Mouse (Mus musculus): ENCODE measurements around the gene Oxa1l. TPM values are rescaled to one million over a fixed set of nuclear protein-coding genes. Genes with fewer than 3 reads are reported as not detected.
"Not testable (repeated sequence)": the region's sequence is repeated elsewhere in the genome, so short reads cannot be mapped to it uniquely, and the experiment has no call there.

Oxa1l gene
- polyA plus RNA-seq, 1 experiment from 2014 or later, result 44.2 TPM

- H3K36me3 ChIP-seq (ENCODE audit: control insufficient read depth, insufficient read depth, low read length), result no peaks in the 10 kb centered on the region
- no peaks in the 10 kb centered on the region for H3K27me3 ChIP-seq (ENCODE audit: control insufficient read depth, insufficient read depth, low read length)
- H3K9me3 ChIP-seq (ENCODE audit: control insufficient read depth, low read length), result no peaks in the 10 kb centered on the region
- H3K4me3 ChIP-seq (ENCODE audit: low read depth, low read length), result no peak overlapping the region
- WGBS, result 85% methylated on average over 8 of the region's 8 CpGs
- no peak overlapping the region for H3K4me2 ChIP-seq
- DNase-seq (ENCODE audit: low spot score, missing footprints), result no peak
- H3K4me1 ChIP-seq (ENCODE audit: control insufficient read depth, insufficient read depth, low read length), result no peaks in the 10 kb centered on the region
- no peak for ATAC-seq (ENCODE audit: low FRiP score)
- no peak overlapping the region for H3K9ac ChIP-seq (ENCODE audit: low read length)
- no peak overlapping the region for H3K27ac ChIP-seq (ENCODE audit: low read depth, low read length)
Observed at GRCm38 (mm10) chr14:54333452-54334189, 27.0 kb upstream of the Oxa1l start.

GRCm38 (mm10) chr14:54340836-54341235 lies 19.8 kb upstream of the Oxa1l start:
- no peak overlapping the region for H3K4me2 ChIP-seq
- H3K27ac ChIP-seq (ENCODE audit: low read depth, low read length), result no peak overlapping the region
- ATAC-seq (ENCODE audit: low FRiP score) (no peak), DNase-seq (ENCODE audit: low spot score, missing footprints) (no peak)
- no peaks in the 10 kb centered on the region for H3K36me3 ChIP-seq (ENCODE audit: control insufficient read depth, insufficient read depth, low read length)
- no peaks in the 10 kb centered on the region for H3K27me3 ChIP-seq (ENCODE audit: control insufficient read depth, insufficient read depth, low read length)
- no peaks in the 10 kb centered on the region for H3K4me1 ChIP-seq (ENCODE audit: control insufficient read depth, insufficient read depth, low read length)
- no peak overlapping the region for H3K9ac ChIP-seq (ENCODE audit: low read length)
- 57% methylated on average over 7 of the region's 7 CpGs for WGBS
- H3K9me3 ChIP-seq (ENCODE audit: control insufficient read depth, low read length), result no peaks in the 10 kb centered on the region
- H3K4me3 ChIP-seq (ENCODE audit: low read depth, low read length), result no peak overlapping the region

GRCm38 (mm10) chr14:54341807-54342206 lies 18.8 kb upstream of the Oxa1l start:
- not testable (repeated sequence) for H3K4me1 ChIP-seq (ENCODE audit: control insufficient read depth, insufficient read depth, low read length); DNase-seq (ENCODE audit: low spot score, missing footprints); H3K27me3 ChIP-seq (ENCODE audit: control insufficient read depth, insufficient read depth, low read length); H3K36me3 ChIP-seq (ENCODE audit: control insufficient read depth, insufficient read depth, low read length); H3K9me3 ChIP-seq (ENCODE audit: control insufficient read depth, low read length); H3K4me3 ChIP-seq (ENCODE audit: low read depth, low read length); H3K4me2 ChIP-seq; H3K9ac ChIP-seq (ENCODE audit: low read length); ATAC-seq (ENCODE audit: low FRiP score); H3K27ac ChIP-seq (ENCODE audit: low read depth, low read length)
- 35% methylated on average over 2 of the region's 2 CpGs for whole genome bisulfite sequencing

- H3K9ac ChIP-seq (ENCODE audit: low read length); H3K4me1 ChIP-seq (ENCODE audit: control insufficient read depth, insufficient read depth, low read length); H3K36me3 ChIP-seq (ENCODE audit: control insufficient read depth, insufficient read depth, low read length); DNase-seq (ENCODE audit: low spot score, missing footprints); H3K27ac ChIP-seq (ENCODE audit: low read depth, low read length); H3K27me3 ChIP-seq (ENCODE audit: control insufficient read depth, insufficient read depth, low read length); ATAC-seq (ENCODE audit: low FRiP score); H3K9me3 ChIP-seq (ENCODE audit: control insufficient read depth, low read length); H3K4me2 ChIP-seq; H3K4me3 ChIP-seq (ENCODE audit: low read depth, low read length): not testable (repeated sequence)
- 93% methylated on average over 16 of the region's 16 CpGs for WGBS
Observed at GRCm38 (mm10) chr14:54350773-54351541, 9.7 kb upstream of the Oxa1l start.

- H3K27me3 ChIP-seq (ENCODE audit: control insufficient read depth, insufficient read depth, low read length), result no peaks in the 10 kb centered on the region
- DNase-seq (ENCODE audit: low spot score, missing footprints) (no peak), ATAC-seq (ENCODE audit: low FRiP score) (no peak)
- no peaks in the 10 kb centered on the region for H3K4me1 ChIP-seq (ENCODE audit: control insufficient read depth, insufficient read depth, low read length)
- no peak overlapping the region for H3K27ac ChIP-seq (ENCODE audit: low read depth, low read length)
- WGBS, result 91% methylated on average over 8 of the region's 8 CpGs
- no peak overlapping the region for H3K4me2 ChIP-seq
- H3K4me3 ChIP-seq (ENCODE audit: low read depth, low read length), result no peak overlapping the region
- H3K9me3 ChIP-seq (ENCODE audit: control insufficient read depth, low read length), result no peaks in the 10 kb centered on the region
- H3K36me3 ChIP-seq (ENCODE audit: control insufficient read depth, insufficient read depth, low read length), result no peaks in the 10 kb centered on the region
- no peak overlapping the region for H3K9ac ChIP-seq (ENCODE audit: low read length)
Observed at GRCm38 (mm10) chr14:54352314-54352713, 8.3 kb upstream of the Oxa1l start.

GRCm38 (mm10) chr14:54354406-54354805 lies 6.2 kb upstream of the Oxa1l start:
- ATAC-seq (ENCODE audit: low FRiP score), result no peak
- H3K27me3 ChIP-seq (ENCODE audit: control insufficient read depth, insufficient read depth, low read length), result no peaks in the 10 kb centered on the region
- 46% methylated on average over 1 of the region's 1 CpGs for WGBS

GRCm38 (mm10) chr14:54363156-54363555 lies 2.5 kb downstream of the Oxa1l start:
- Histone ChIP-seq H3K4me1 (ENCODE audit: control insufficient read depth, insufficient read depth, low read length) (peaks cover 6% of the 10 kb centered on the region), H3K4me3 (ENCODE audit: low read depth, low read length) (no peak overlapping the region), H3K9ac (ENCODE audit: low read length) (no peak overlapping the region), H3K4me2 (no peak overlapping the region), H3K36me3 (ENCODE audit: control insufficient read depth, insufficient read depth, low read length) (peaks cover 11% of the 10 kb centered on the region), H3K9me3 (ENCODE audit: control insufficient read depth, low read length) (no peaks in the 10 kb centered on the region), H3K27ac (ENCODE audit: low read depth, low read length) (no peak overlapping the region), H3K27me3 (ENCODE audit: control insufficient read depth, insufficient read depth, low read length) (no peaks in the 10 kb centered on the region)
- no peak for ATAC-seq (ENCODE audit: low FRiP score)
- peak; percentile 47 for DNase-seq (ENCODE audit: low spot score, missing footprints)
- 94% methylated on average over 8 of the region's 8 CpGs for WGBS

More at GRCm38 (mm10) chr14:54354406-54354805, 6.2 kb upstream of the Oxa1l start:
- Histone ChIP-seq H3K4me1 (ENCODE audit: control insufficient read depth, insufficient read depth, low read length) (no peaks in the 10 kb centered on the region), H3K36me3 (ENCODE audit: control insufficient read depth, insufficient read depth, low read length) (no peaks in the 10 kb centered on the region), H3K4me2 (no peak overlapping the region), H3K4me3 (ENCODE audit: low read depth, low read length) (no peak overlapping the region), H3K27ac (ENCODE audit: low read depth, low read length) (no peak overlapping the region), H3K9ac (ENCODE audit: low read length) (no peak overlapping the region), H3K9me3 (ENCODE audit: control insufficient read depth, low read length) (no peaks in the 10 kb centered on the region)
- peak; percentile 69 for DNase-seq (ENCODE audit: low spot score, missing footprints)

- no peak overlapping the region for H3K9ac ChIP-seq (ENCODE audit: low read length)
- H3K4me3 ChIP-seq (ENCODE audit: low read depth, low read length), result no peak overlapping the region
- 92% methylated on average over 5 of the region's 5 CpGs for WGBS
- H3K36me3 ChIP-seq (ENCODE audit: control insufficient read depth, insufficient read depth, low read length), result peaks cover 25% of the 10 kb centered on the region
- no peak for ATAC-seq (ENCODE audit: low FRiP score)
- no peak overlapping the region for H3K4me2 ChIP-seq
- no peaks in the 10 kb centered on the region for H3K9me3 ChIP-seq (ENCODE audit: control insufficient read depth, low read length)
- peak; percentile 62 for DNase-seq (ENCODE audit: low spot score, missing footprints)
- no peak overlapping the region for H3K27ac ChIP-seq (ENCODE audit: low read depth, low read length)
- peaks cover 6% of the 10 kb centered on the region for H3K4me1 ChIP-seq (ENCODE audit: control insufficient read depth, insufficient read depth, low read length)
- no peaks in the 10 kb centered on the region for H3K27me3 ChIP-seq (ENCODE audit: control insufficient read depth, insufficient read depth, low read length)
Observed at GRCm38 (mm10) chr14:54365026-54365645, 4.5 kb downstream of the Oxa1l start.

- Histone ChIP-seq H3K27ac (ENCODE audit: low read depth, low read length) (no peak overlapping the region), H3K4me3 (ENCODE audit: low read depth, low read length) (no peak overlapping the region), H3K27me3 (ENCODE audit: control insufficient read depth, insufficient read depth, low read length) (no peaks in the 10 kb centered on the region), H3K36me3 (ENCODE audit: control insufficient read depth, insufficient read depth, low read length) (peaks cover 34% of the 10 kb centered on the region), H3K9ac (ENCODE audit: low read length) (no peak overlapping the region), H3K4me2 (no peak overlapping the region), H3K9me3 (ENCODE audit: control insufficient read depth, low read length) (no peaks in the 10 kb centered on the region), H3K4me1 (ENCODE audit: control insufficient read depth, insufficient read depth, low read length) (peaks cover 4% of the 10 kb centered on the region)
- no peak for ATAC-seq (ENCODE audit: low FRiP score)
- WGBS, result 94% methylated on average over 10 of the region's 10 CpGs
- DNase-seq (ENCODE audit: low spot score, missing footprints), result peak; percentile 12
Observed at GRCm38 (mm10) chr14:54366581-54366980, 5.9 kb downstream of the Oxa1l start.

Data from midbrain, embryonic 11.5 days (tissue).